Mouse (Mus musculus) 3T3-L1 (cell line): ENCODE measurements at regions not wholly inside any gene's neighbourhood (a gene's known extent, or its start where the extent isn't known, plus 50 kb on each side); places are given as distances from the start of the nearest gene placed in this dataset.

Source experiments
- DNase-seq: peaks from one replicate; pipeline ENCODE4 v3.0.0-alpha.2; 2015; ENCODE audit warnings: low read depth, low spot score

GRCm38 (mm10) chrX:143164945-143165344, 65.6 kb downstream of the Rtl9 start:
- DNase-seq, result peak; percentile 13

GRCm38 (mm10) chrX:143194611-143195010, 95.2 kb downstream of the Rtl9 start:
- peak; percentile 85 for DNase-seq

- no peak for DNase-seq
Observed at GRCm38 (mm10) chrX:143202698-143203097, 103.3 kb downstream of the Rtl9 start.

- DNase-seq, result no peak
Observed at GRCm38 (mm10) chrX:143203828-143204419, 104.5 kb downstream of the Rtl9 start.

GRCm38 (mm10) chrX:143216626-143217025, 117.2 kb downstream of the Rtl9 start:
- DNase-seq, result no peak
